Mouse (Mus musculus) cerebellum, adult (tissue): ENCODE results near the gene Senp5.

ENCODE experiments used
- ATAC-seq: cut with Nextera tagmentation; 2 replicates; pipeline ENCODE4 v1.9.2; 2017; ENCODE audit warnings: mild to moderate bottlenecking, moderate library complexity, mixed read lengths; ENCODE audit not compliant: insufficient number of reproducible peaks, low FRiP score, low TSS enrichment

The Senp5 gene

GRCm38 (mm10) chr16:31943980-31944379, 59.1 kb downstream of the Senp5 start:
- peak; percentile 50; the same call in 1 of the 2 replicates for ATAC-seq

GRCm38 (mm10) chr16:31940586-31940985, 62.5 kb downstream of the Senp5 start:
- ATAC-seq: no peak

GRCm38 (mm10) chr16:31938856-31939255, 64.2 kb downstream of the Senp5 start:
- no peak for ATAC-seq

GRCm38 (mm10) chr16:31936568-31936967, 66.5 kb downstream of the Senp5 start:
- ATAC-seq: no peak

- no peak for ATAC-seq
Measured at GRCm38 (mm10) chr16:31935091-31935979, 67.8 kb downstream of the Senp5 start.

- no peak for ATAC-seq
Measured at GRCm38 (mm10) chr16:31934550-31935010, 68.5 kb downstream of the Senp5 start.

- ATAC-seq: peak; percentile 59
Measured at GRCm38 (mm10) chr16:31933751-31934549, 69.1 kb downstream of the Senp5 start, which contains the start of gene Pigz. TSS of gene Pigz (plus strand) at chr16:31933851.

GRCm38 (mm10) chr16:31932840-31933697, 70.0 kb downstream of the Senp5 start:
- peak; percentile 90 for ATAC-seq

- ATAC-seq: no peak
Measured at GRCm38 (mm10) chr16:31932255-31932654, 70.8 kb downstream of the Senp5 start.

GRCm38 (mm10) chr16:31931330-31931729, 71.8 kb downstream of the Senp5 start:
- no peak for ATAC-seq

GRCm38 (mm10) chr16:31927412-31927811, 75.7 kb downstream of the Senp5 start:
- no peak for ATAC-seq

GRCm38 (mm10) chr16:31926547-31927182, 76.4 kb downstream of the Senp5 start:
- no peak for ATAC-seq

GRCm38 (mm10) chr16:31926091-31926490, 77.0 kb downstream of the Senp5 start:
- ATAC-seq: no peak

GRCm38 (mm10) chr16:31924368-31924767, 78.7 kb downstream of the Senp5 start:
- ATAC-seq: no peak

GRCm38 (mm10) chr16:31918248-31918724, 84.8 kb downstream of the Senp5 start:
- peak; percentile 78 for ATAC-seq

GRCm38 (mm10) chr16:31917776-31918175, 85.3 kb downstream of the Senp5 start:
- ATAC-seq: peak; percentile 45; the same call in 1 of the 2 replicates

GRCm38 (mm10) chr16:31910281-31910847, 92.7 kb downstream of the Senp5 start:
- ATAC-seq: no peak
